Mouse (Mus musculus): ENCODE measurements around the gene Spdye4a. TPM values are rescaled to one million over a fixed set of nuclear protein-coding genes. Genes with fewer than 3 reads are reported as not detected.

The Spdye4a gene
- polyA plus RNA-seq, 1 experiment from 2014 or later = not detected

GRCm38 (mm10) chr5:143252039-143252438, 25.3 kb upstream of the Spdye4a start:
- Histone ChIP-seq H3K36me3 (ENCODE audit: control insufficient read depth, insufficient read depth, low read length) (peaks cover 52% of the 10 kb centered on the region), H3K9me3 (replicated peaks; ENCODE audit: control insufficient read depth, low read length, poor library complexity, severe bottlenecking) (no peaks in the 10 kb centered on the region; the same call in 1 of the 2 replicates), H3K4me1 (ENCODE audit: control insufficient read depth, insufficient read depth, low read length) (peaks cover 14% of the 10 kb centered on the region), H3K9ac (ENCODE audit: low read depth, low read length) (no peak overlapping the region), H3K4me2 (ENCODE audit: low read length) (no peak overlapping the region), H3K4me3 (ENCODE audit: low read depth, low read length) (no peak overlapping the region), H3K27ac (ENCODE audit: low read length) (no peak overlapping the region), H3K27me3 (ENCODE audit: control insufficient read depth, insufficient read depth, low read depth, low read length) (peaks cover 16% of the 10 kb centered on the region)
- WGBS = 61% methylated on average over 6 of the region's 6 CpGs
- ATAC-seq = peak; percentile 33

- Histone ChIP-seq H3K9ac (ENCODE audit: low read depth, low read length) (no peak overlapping the region), H3K4me2 (ENCODE audit: low read length) (no peak overlapping the region), H3K9me3 (replicated peaks; ENCODE audit: control insufficient read depth, low read length, poor library complexity, severe bottlenecking) (no peaks in the 10 kb centered on the region), H3K27me3 (ENCODE audit: control insufficient read depth, insufficient read depth, low read depth, low read length) (no peaks in the 10 kb centered on the region), H3K4me1 (ENCODE audit: control insufficient read depth, insufficient read depth, low read length) (no peaks in the 10 kb centered on the region), H3K27ac (ENCODE audit: low read length) (no peak overlapping the region), H3K36me3 (ENCODE audit: control insufficient read depth, insufficient read depth, low read length) (peaks cover 69% of the 10 kb centered on the region), H3K4me3 (ENCODE audit: low read depth, low read length) (no peak overlapping the region)
- 97% methylated on average over 26 of the region's 26 CpGs for WGBS
- ATAC-seq = no peak
Observed at GRCm38 (mm10) chr5:143244926-143245325, 18.2 kb upstream of the Spdye4a start.

GRCm38 (mm10) chr5:143236036-143236435, 9.3 kb upstream of the Spdye4a start:
- no peaks in the 10 kb centered on the region for H3K27me3 ChIP-seq (ENCODE audit: control insufficient read depth, insufficient read depth, low read depth, low read length)
- peaks cover 11% of the 10 kb centered on the region for H3K36me3 ChIP-seq (ENCODE audit: control insufficient read depth, insufficient read depth, low read length)
- H3K4me1 ChIP-seq (ENCODE audit: control insufficient read depth, insufficient read depth, low read length) = peaks cover 22% of the 10 kb centered on the region
- H3K9me3 ChIP-seq (replicated peaks; ENCODE audit: control insufficient read depth, low read length, poor library complexity, severe bottlenecking) = no peaks in the 10 kb centered on the region
- H3K4me3 ChIP-seq (ENCODE audit: low read depth, low read length) = peak overlapping the region; percentile 74
- no peak for ATAC-seq
- peak overlapping the region; percentile 87 for H3K4me2 ChIP-seq (ENCODE audit: low read length)
- WGBS = 49% methylated on average over 9 of the region's 9 CpGs
- H3K27ac ChIP-seq (ENCODE audit: low read length) = no peak overlapping the region
- H3K9ac ChIP-seq (ENCODE audit: low read depth, low read length) = peak overlapping the region; percentile 94

GRCm38 (mm10) chr5:143235028-143235693, 8.5 kb upstream of the Spdye4a start, which contains the start of gene Zfp12:
TSS of gene Zfp12 (plus strand) at chr5:143235163.
- ATAC-seq = peak; percentile 98
- WGBS = under 1% methylated on average over 57 of the region's 58 CpGs
- H3K36me3 ChIP-seq (ENCODE audit: control insufficient read depth, insufficient read depth, low read length) = peaks cover 2% of the 10 kb centered on the region

GRCm38 (mm10) chr5:143222287-143222686, 4.4 kb downstream of the Spdye4a start:
- H3K9ac ChIP-seq (ENCODE audit: low read depth, low read length) = no peak overlapping the region
- H3K27ac ChIP-seq (ENCODE audit: low read length) = no peak overlapping the region
- H3K9me3 ChIP-seq (replicated peaks; ENCODE audit: control insufficient read depth, low read length, poor library complexity, severe bottlenecking) = no peaks in the 10 kb centered on the region
- no peak overlapping the region for H3K4me2 ChIP-seq (ENCODE audit: low read length)
- whole genome bisulfite sequencing = 81% methylated on average over 1 of the region's 1 CpGs
- H3K4me3 ChIP-seq (ENCODE audit: low read depth, low read length) = no peak overlapping the region
- H3K4me1 ChIP-seq (ENCODE audit: control insufficient read depth, insufficient read depth, low read length) = no peaks in the 10 kb centered on the region
- H3K36me3 ChIP-seq (ENCODE audit: control insufficient read depth, insufficient read depth, low read length) = no peaks in the 10 kb centered on the region
- ATAC-seq = no peak
- H3K27me3 ChIP-seq (ENCODE audit: control insufficient read depth, insufficient read depth, low read depth, low read length) = no peaks in the 10 kb centered on the region

More at GRCm38 (mm10) chr5:143235028-143235693, 8.5 kb upstream of the Spdye4a start, which contains the start of gene Zfp12:
- Histone ChIP-seq H3K27me3 (ENCODE audit: control insufficient read depth, insufficient read depth, low read depth, low read length) (no peaks in the 10 kb centered on the region), H3K4me1 (ENCODE audit: control insufficient read depth, insufficient read depth, low read length) (peaks cover 22% of the 10 kb centered on the region), H3K27ac (ENCODE audit: low read length) (peak within 1 kb of the TSS; percentile 95), H3K4me2 (ENCODE audit: low read length) (peak within 1 kb of the TSS; percentile 87), H3K9me3 (replicated peaks; ENCODE audit: control insufficient read depth, low read length, poor library complexity, severe bottlenecking) (no peaks in the 10 kb centered on the region), H3K4me3 (ENCODE audit: low read depth, low read length) (peak within 1 kb of the TSS; percentile 74), H3K9ac (ENCODE audit: low read depth, low read length) (peak within 1 kb of the TSS; percentile 94)

- 85% methylated on average over 5 of the region's 5 CpGs for WGBS
- Histone ChIP-seq H3K27me3 (ENCODE audit: control insufficient read depth, insufficient read depth, low read depth, low read length) (no peaks in the 10 kb centered on the region), H3K4me1 (ENCODE audit: control insufficient read depth, insufficient read depth, low read length) (no peaks in the 10 kb centered on the region), H3K27ac (ENCODE audit: low read length) (no peak overlapping the region), H3K4me3 (ENCODE audit: low read depth, low read length) (no peak overlapping the region), H3K4me2 (ENCODE audit: low read length) (no peak overlapping the region), H3K36me3 (ENCODE audit: control insufficient read depth, insufficient read depth, low read length) (no peaks in the 10 kb centered on the region), H3K9ac (ENCODE audit: low read depth, low read length) (no peak overlapping the region), H3K9me3 (replicated peaks; ENCODE audit: control insufficient read depth, low read length, poor library complexity, severe bottlenecking) (no peaks in the 10 kb centered on the region)
- no peak for ATAC-seq
Observed at GRCm38 (mm10) chr5:143220996-143221395, 5.7 kb downstream of the Spdye4a start.

GRCm38 (mm10) chr5:143213832-143214231, 12.9 kb downstream of the Spdye4a start:
- WGBS = 91% methylated on average over 2 of the region's 2 CpGs
- H3K27ac ChIP-seq (ENCODE audit: low read length) = no peak overlapping the region
- no peaks in the 10 kb centered on the region for H3K9me3 ChIP-seq (replicated peaks; ENCODE audit: control insufficient read depth, low read length, poor library complexity, severe bottlenecking)
- no peak overlapping the region for H3K4me2 ChIP-seq (ENCODE audit: low read length)
- no peaks in the 10 kb centered on the region for H3K27me3 ChIP-seq (ENCODE audit: control insufficient read depth, insufficient read depth, low read depth, low read length)
- no peak for ATAC-seq
- H3K36me3 ChIP-seq (ENCODE audit: control insufficient read depth, insufficient read depth, low read length) = no peaks in the 10 kb centered on the region
- H3K4me3 ChIP-seq (ENCODE audit: low read depth, low read length) = no peak overlapping the region
- H3K9ac ChIP-seq (ENCODE audit: low read depth, low read length) = no peak overlapping the region
- H3K4me1 ChIP-seq (ENCODE audit: control insufficient read depth, insufficient read depth, low read length) = no peaks in the 10 kb centered on the region

GRCm38 (mm10) chr5:143205015-143205414, 21.7 kb downstream of the Spdye4a start:
- Histone ChIP-seq H3K9ac (ENCODE audit: low read depth, low read length) (no peak overlapping the region), H3K27ac (ENCODE audit: low read length) (no peak overlapping the region), H3K9me3 (replicated peaks; ENCODE audit: control insufficient read depth, low read length, poor library complexity, severe bottlenecking) (no peaks in the 10 kb centered on the region), H3K36me3 (ENCODE audit: control insufficient read depth, insufficient read depth, low read length) (no peaks in the 10 kb centered on the region), H3K4me1 (ENCODE audit: control insufficient read depth, insufficient read depth, low read length) (no peaks in the 10 kb centered on the region), H3K4me3 (ENCODE audit: low read depth, low read length) (no peak overlapping the region), H3K27me3 (ENCODE audit: control insufficient read depth, insufficient read depth, low read depth, low read length) (no peaks in the 10 kb centered on the region), H3K4me2 (ENCODE audit: low read length) (no peak overlapping the region)
- ATAC-seq = no peak
- WGBS = 75% methylated on average over 3 of the region's 3 CpGs

GRCm38 (mm10) chr5:143196506-143196905, 30.2 kb downstream of the Spdye4a start:
- Histone ChIP-seq H3K9me3 (replicated peaks; ENCODE audit: control insufficient read depth, low read length, poor library complexity, severe bottlenecking) (no peaks in the 10 kb centered on the region), H3K36me3 (ENCODE audit: control insufficient read depth, insufficient read depth, low read length) (no peaks in the 10 kb centered on the region), H3K4me1 (ENCODE audit: control insufficient read depth, insufficient read depth, low read length) (no peaks in the 10 kb centered on the region), H3K4me2 (ENCODE audit: low read length) (no peak overlapping the region), H3K27me3 (ENCODE audit: control insufficient read depth, insufficient read depth, low read depth, low read length) (no peaks in the 10 kb centered on the region), H3K9ac (ENCODE audit: low read depth, low read length) (no peak overlapping the region), H3K4me3 (ENCODE audit: low read depth, low read length) (no peak overlapping the region), H3K27ac (ENCODE audit: low read length) (no peak overlapping the region)
- no peak for ATAC-seq
- 86% methylated on average over 4 of the region's 4 CpGs for WGBS

Data from midbrain, embryonic 16.5 days (tissue).